In genomic region chr3:48582521-48582920, GRCm38 (mm10) we compare ENCODE assay signal across 17 mouse cellular contexts.
"Had no signal": no experiment of that assay in that cellular context is flagged by ENCODE, and none has a peak within 500 bp of the region (broad histone marks: within the 10 kb centered on the region; RNA-seq: fewer than 3 reads in every experiment).

No protein-coding gene starts in this region.

- H3K36me3 ChIP-seq: intestine, embryonic 15.5 days; limb, embryonic 12.5 days; liver, embryonic 12.5 days; liver, embryonic 15.5 days; lung, embryonic 15.5 days; midbrain, embryonic 10.5 days; midbrain, embryonic 13.5 days had no signal

- H3K9me3 ChIP-seq: intestine, embryonic 15.5 days; limb, embryonic 12.5 days; liver, embryonic 12.5 days; liver, embryonic 15.5 days; lung, embryonic 15.5 days; megakaryocyte, embryonic 14.5 days; midbrain, embryonic 10.5 days; midbrain, embryonic 13.5 days had no signal

- H3K4me1 ChIP-seq: intestine, embryonic 15.5 days; limb, embryonic 12.5 days; liver, embryonic 12.5 days; liver, embryonic 15.5 days; lung, embryonic 15.5 days; megakaryocyte, embryonic 14.5 days had no signal

- DNase-seq: layer of hippocampus, postnatal 36 days; liver; lung, adult 18-20 months; lung, postnatal 10 days; lung, postnatal 36 days; thymus, adult 18-20 months; thymus, postnatal 4 days had no signal

- H3K4me3 ChIP-seq: intestine, embryonic 15.5 days; left cerebral cortex, adult 2 months; limb, embryonic 12.5 days; liver, embryonic 12.5 days; liver, embryonic 15.5 days; lung, embryonic 15.5 days; megakaryocyte, embryonic 14.5 days; midbrain, embryonic 10.5 days; midbrain, embryonic 13.5 days had no signal

- H3K9ac ChIP-seq: intestine, embryonic 15.5 days; limb, embryonic 12.5 days; liver, embryonic 12.5 days; liver, embryonic 15.5 days; lung, embryonic 15.5 days; midbrain, embryonic 13.5 days had no signal

- H3K27ac ChIP-seq: intestine, embryonic 15.5 days; left cerebral cortex, adult 2 months; limb, embryonic 12.5 days; liver, embryonic 12.5 days; liver, embryonic 15.5 days; lung, embryonic 15.5 days; midbrain, embryonic 10.5 days; midbrain, embryonic 13.5 days had no signal

- ATAC-seq: intestine, embryonic 15.5 days; liver, embryonic 12.5 days; midbrain, embryonic 13.5 days; midbrain, embryonic 16.5 days had no signal

- H3K27me3 ChIP-seq: intestine, embryonic 15.5 days; limb, embryonic 12.5 days; liver, embryonic 12.5 days; liver, embryonic 15.5 days; lung, embryonic 15.5 days; megakaryocyte, embryonic 14.5 days; midbrain, embryonic 13.5 days had no signal

- H3K4me2 ChIP-seq: intestine, embryonic 15.5 days; limb, embryonic 12.5 days; liver, embryonic 12.5 days; liver, embryonic 15.5 days; lung, embryonic 15.5 days; midbrain, embryonic 13.5 days had no signal
